Mouse (Mus musculus): Measurements from ENCODE around the gene Rbm5. TPM values are rescaled to one million over a fixed set of nuclear protein-coding genes. Genes with fewer than 3 reads are reported as not detected.

Gene Rbm5
- polyA plus RNA-seq, 1 experiment from 2014 or later: 123 TPM

DNA sequence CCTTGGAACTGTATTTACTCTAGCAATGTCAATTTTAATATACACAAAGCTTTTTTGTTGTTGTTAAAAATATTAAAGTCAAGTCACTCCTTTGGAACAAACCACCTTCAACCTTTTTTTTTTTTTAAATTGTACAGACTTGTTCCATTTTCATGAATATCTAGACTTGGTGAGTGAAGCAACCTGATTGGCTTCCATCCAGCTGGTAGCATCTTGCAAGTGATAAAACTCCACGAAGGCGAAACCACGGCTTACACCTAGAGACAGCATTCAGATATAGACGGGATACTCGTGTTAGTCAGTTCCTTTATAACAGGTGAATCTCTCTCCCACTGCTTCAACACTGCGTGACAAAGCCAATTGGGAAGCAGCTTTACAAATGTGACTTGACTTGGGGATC, 11.2 kb downstream of the Rbm5 start:
- ATAC-seq (replicated peaks; ENCODE audit: insufficient number of reproducible peaks, insufficient read depth, low FRiP score, low read depth): no peak
- no peaks in the 10 kb centered on the region for H3K9me3 ChIP-seq (replicated peaks)
- H3K36me3 ChIP-seq: peaks cover 89% of the 10 kb centered on the region
- no peak overlapping the region for H3K4me2 ChIP-seq
- no peaks in the 10 kb centered on the region for H3K4me1 ChIP-seq (replicated peaks)
- H3K4me3 ChIP-seq: no peak overlapping the region
- H3K27me3 ChIP-seq: no peaks in the 10 kb centered on the region
- H3K27ac ChIP-seq: no peak overlapping the region
- 86% methylated on average over 6 of the region's 6 CpGs for WGBS
- H3K9ac ChIP-seq: no peak overlapping the region

GRCm38 (mm10) chr9:107750378-107750777, 20.4 kb downstream of the Rbm5 start:
- WGBS: 72% methylated on average over 5 of the region's 5 CpGs

DNA sequence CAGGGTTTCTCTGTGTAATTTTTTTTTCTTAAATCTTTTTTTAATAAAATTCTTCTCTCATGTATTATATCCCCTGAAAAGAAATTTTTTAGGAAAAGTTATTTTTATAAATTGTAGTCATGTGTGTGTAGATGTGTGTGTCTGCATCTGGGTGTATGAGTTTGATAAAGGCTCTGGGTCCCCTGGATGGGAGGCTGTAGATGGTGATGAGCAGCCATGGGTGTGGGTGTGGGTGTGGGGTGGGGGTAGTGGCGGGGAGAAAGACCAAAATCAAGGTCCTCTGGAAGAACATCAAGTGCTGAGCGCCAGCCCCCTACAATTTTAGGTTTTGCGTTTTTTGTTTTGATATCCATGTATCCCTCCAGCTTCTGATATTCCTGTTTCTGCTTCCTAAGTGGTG, 22.7 kb downstream of the Rbm5 start:
- 0 out of 2 replicates have a peak, but pooled peaks cover 8% of the 10 kb centered on the region for H3K4me1 ChIP-seq (replicated peaks)
- no peaks in the 10 kb centered on the region for H3K9me3 ChIP-seq (replicated peaks)
- no peak overlapping the region for H3K4me2 ChIP-seq
- peaks cover 96% of the 10 kb centered on the region for H3K36me3 ChIP-seq
- no peak overlapping the region for H3K27ac ChIP-seq
- H3K27me3 ChIP-seq: no peaks in the 10 kb centered on the region
- ATAC-seq (replicated peaks; ENCODE audit: insufficient number of reproducible peaks, insufficient read depth, low FRiP score, low read depth): no peak
- H3K4me3 ChIP-seq: no peak overlapping the region
- no peak overlapping the region for H3K9ac ChIP-seq
- 100% methylated on average over 3 of the region's 3 CpGs for WGBS

More at GRCm38 (mm10) chr9:107750378-107750777, 20.4 kb downstream of the Rbm5 start:
- Histone ChIP-seq H3K9me3 (replicated peaks) (no peaks in the 10 kb centered on the region), H3K27ac (no peak overlapping the region), H3K4me1 (replicated peaks) (0 out of 2 replicates have a peak, but pooled peaks cover 8% of the 10 kb centered on the region), H3K27me3 (no peaks in the 10 kb centered on the region), H3K9ac (no peak overlapping the region), H3K36me3 (peaks cover 94% of the 10 kb centered on the region), H3K4me2 (no peak overlapping the region), H3K4me3 (no peak overlapping the region)
- no peak for ATAC-seq (replicated peaks; ENCODE audit: insufficient number of reproducible peaks, insufficient read depth, low FRiP score, low read depth)

DNA sequence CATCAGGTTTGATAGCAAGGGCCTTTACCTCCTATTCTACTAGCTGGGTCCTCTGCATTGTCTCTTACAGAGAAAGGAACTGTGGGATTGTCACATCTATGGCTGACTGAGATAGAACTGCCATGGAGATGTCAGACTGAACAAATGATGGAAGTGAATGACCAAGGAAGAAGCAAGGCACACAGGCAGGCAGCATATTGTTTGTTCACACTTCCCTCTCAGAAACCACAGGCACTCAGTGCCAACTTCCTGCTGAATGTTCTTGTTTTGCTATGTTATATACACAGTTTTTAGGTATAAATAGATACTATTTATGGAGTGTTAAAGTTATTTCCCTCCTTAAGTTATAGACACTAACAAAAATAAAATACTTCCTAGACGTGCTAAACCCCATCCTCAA, 23.5 kb downstream of the Rbm5 start:
- H3K9me3 ChIP-seq (replicated peaks): no peaks in the 10 kb centered on the region
- H3K4me2 ChIP-seq: no peak overlapping the region
- no peak overlapping the region for H3K4me3 ChIP-seq
- no peak overlapping the region for H3K27ac ChIP-seq
- H3K36me3 ChIP-seq: peaks cover 97% of the 10 kb centered on the region
- WGBS: 93% methylated on average over 1 of the region's 1 CpGs
- no peak for ATAC-seq (replicated peaks; ENCODE audit: insufficient number of reproducible peaks, insufficient read depth, low FRiP score, low read depth)
- H3K27me3 ChIP-seq: no peaks in the 10 kb centered on the region
- no peak overlapping the region for H3K9ac ChIP-seq
- H3K4me1 ChIP-seq (replicated peaks): 0 out of 2 replicates have a peak, but pooled peaks cover 8% of the 10 kb centered on the region

DNA sequence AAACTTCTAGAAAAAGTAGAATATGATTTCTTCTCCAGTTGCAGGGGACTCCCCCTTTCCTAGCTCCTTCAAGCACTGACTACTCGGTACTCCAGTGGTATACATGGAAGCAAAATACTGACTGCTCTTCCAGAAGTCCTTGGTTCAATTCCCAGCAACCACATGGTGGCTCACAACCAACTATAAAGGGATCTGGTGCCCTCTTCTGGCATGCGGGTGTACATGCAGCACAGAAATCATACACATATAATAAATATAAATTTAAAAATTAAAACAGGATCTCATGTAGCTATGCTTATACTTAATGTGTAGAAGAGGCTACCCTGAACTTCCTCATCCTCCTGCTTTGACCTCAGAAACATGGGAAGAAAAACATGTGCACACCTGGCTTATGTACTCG, 24.1 kb downstream of the Rbm5 start:
- Histone ChIP-seq H3K4me3 (no peak overlapping the region), H3K4me1 (replicated peaks) (0 out of 2 replicates have a peak, but pooled peaks cover 8% of the 10 kb centered on the region), H3K36me3 (peaks cover 97% of the 10 kb centered on the region), H3K27me3 (no peaks in the 10 kb centered on the region), H3K27ac (no peak overlapping the region), H3K9ac (no peak overlapping the region), H3K9me3 (replicated peaks) (no peaks in the 10 kb centered on the region), H3K4me2 (no peak overlapping the region)
- WGBS: 93% methylated on average over 3 of the region's 3 CpGs
- no peak for ATAC-seq (replicated peaks; ENCODE audit: insufficient number of reproducible peaks, insufficient read depth, low FRiP score, low read depth)

- H3K36me3 ChIP-seq: peaks cover 97% of the 10 kb centered on the region
- H3K4me1 ChIP-seq (replicated peaks): 0 out of 2 replicates have a peak, but pooled peaks cover 7% of the 10 kb centered on the region
- no peak for ATAC-seq (replicated peaks; ENCODE audit: insufficient number of reproducible peaks, insufficient read depth, low FRiP score, low read depth)
- H3K9me3 ChIP-seq (replicated peaks): no peaks in the 10 kb centered on the region
- no peaks in the 10 kb centered on the region for H3K27me3 ChIP-seq
- H3K4me3 ChIP-seq: no peak overlapping the region
- H3K27ac ChIP-seq: no peak overlapping the region
- 92% methylated on average over 6 of the region's 6 CpGs for WGBS
- no peak overlapping the region for H3K4me2 ChIP-seq
- no peak overlapping the region for H3K9ac ChIP-seq
Observed at GRCm38 (mm10) chr9:107744061-107744460, 26.7 kb downstream of the Rbm5 start.

GRCm38 (mm10) chr9:107738841-107739202, 32.0 kb downstream of the Rbm5 start:
- peaks cover 54% of the 10 kb centered on the region for H3K36me3 ChIP-seq
- H3K4me3 ChIP-seq: no peak overlapping the region
- no peaks in the 10 kb centered on the region for H3K9me3 ChIP-seq (replicated peaks)
- H3K27ac ChIP-seq: no peak overlapping the region
- WGBS: 53% methylated on average over 4 of the region's 4 CpGs
- H3K27me3 ChIP-seq: peaks cover 27% of the 10 kb centered on the region
- peaks cover 24% of the 10 kb centered on the region for H3K4me1 ChIP-seq (replicated peaks)
- no peak overlapping the region for H3K4me2 ChIP-seq
- H3K9ac ChIP-seq: no peak overlapping the region
- peak; percentile 36; the same call in 1 of the 2 replicates for ATAC-seq (replicated peaks; ENCODE audit: insufficient number of reproducible peaks, insufficient read depth, low FRiP score, low read depth)

DNA sequence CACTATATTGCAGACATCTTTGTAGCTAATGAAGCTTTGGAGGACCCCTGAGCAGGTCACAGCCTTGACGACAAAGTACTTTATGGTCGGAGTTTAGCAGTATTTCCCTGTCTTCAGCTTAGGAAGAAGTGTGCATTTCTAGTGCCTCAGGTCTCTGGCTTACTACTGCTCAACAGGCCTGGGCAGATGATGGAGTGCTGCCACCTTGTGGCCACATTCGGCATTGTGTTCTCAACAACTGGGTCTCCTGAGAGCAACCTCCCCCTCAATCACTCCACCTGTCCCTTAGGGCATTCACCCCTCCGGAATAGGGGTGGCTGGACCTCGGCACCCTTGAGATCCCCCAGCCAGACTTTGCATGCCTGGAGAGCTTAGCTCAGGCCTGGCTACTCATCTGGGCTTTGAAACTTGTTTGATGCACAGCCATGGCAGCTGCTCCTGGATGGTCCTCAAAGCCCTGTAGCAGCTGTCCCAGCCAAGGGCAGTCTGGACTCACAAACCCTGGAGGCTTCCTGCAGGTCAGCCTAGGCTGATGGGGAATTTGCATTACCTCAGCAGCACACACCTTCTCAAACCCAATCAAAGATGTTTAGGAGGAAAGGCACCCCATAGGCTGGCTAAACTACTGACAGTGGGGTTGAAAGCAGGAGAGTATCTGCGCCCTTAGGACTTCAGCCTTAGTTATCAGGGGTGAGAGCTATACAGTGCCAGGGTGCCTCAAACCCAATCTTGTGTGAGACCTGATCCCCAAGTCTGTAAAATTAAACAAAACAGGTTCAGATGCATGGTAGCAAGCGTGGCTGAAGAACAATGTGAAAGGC, 32.6 kb downstream of the Rbm5 start:
- Histone ChIP-seq H3K36me3 (peaks cover 48% of the 10 kb centered on the region), H3K27ac (no peak overlapping the region), H3K4me2 (no peak overlapping the region), H3K9ac (no peak overlapping the region), H3K4me3 (no peak overlapping the region), H3K4me1 (replicated peaks) (peaks cover 24% of the 10 kb centered on the region), H3K27me3 (peaks cover 27% of the 10 kb centered on the region), H3K9me3 (replicated peaks) (no peaks in the 10 kb centered on the region)
- ATAC-seq (replicated peaks; ENCODE audit: insufficient number of reproducible peaks, insufficient read depth, low FRiP score, low read depth): peak; percentile 51
- 22% methylated on average over 7 of the region's 7 CpGs for WGBS

DNA sequence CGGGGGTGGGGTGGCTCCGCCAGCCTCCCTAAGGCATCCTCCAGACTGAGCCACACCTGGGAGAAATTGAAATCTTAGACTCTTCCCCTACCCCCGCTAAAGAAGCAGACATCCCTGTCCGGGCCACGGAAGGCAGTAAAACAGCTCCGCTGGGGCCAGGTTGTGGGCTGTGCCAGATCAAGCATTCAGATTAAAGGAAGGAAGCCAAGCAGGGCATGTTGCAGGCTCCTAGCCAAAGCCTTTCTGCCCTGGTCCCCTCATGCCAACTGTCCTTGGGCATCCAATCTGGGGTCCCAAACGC, 34.7 kb downstream of the Rbm5 start:
- peaks cover 24% of the 10 kb centered on the region for H3K4me1 ChIP-seq (replicated peaks)
- H3K9ac ChIP-seq: no peak overlapping the region
- H3K4me2 ChIP-seq: peak overlapping the region; percentile 21
- no peak overlapping the region for H3K4me3 ChIP-seq
- peaks cover 27% of the 10 kb centered on the region for H3K36me3 ChIP-seq
- H3K27me3 ChIP-seq: peaks cover 27% of the 10 kb centered on the region
- 1% methylated on average over 7 of the region's 7 CpGs for WGBS
- no peak for ATAC-seq (replicated peaks; ENCODE audit: insufficient number of reproducible peaks, insufficient read depth, low FRiP score, low read depth)
- no peak overlapping the region for H3K27ac ChIP-seq
- no peaks in the 10 kb centered on the region for H3K9me3 ChIP-seq (replicated peaks)

DNA sequence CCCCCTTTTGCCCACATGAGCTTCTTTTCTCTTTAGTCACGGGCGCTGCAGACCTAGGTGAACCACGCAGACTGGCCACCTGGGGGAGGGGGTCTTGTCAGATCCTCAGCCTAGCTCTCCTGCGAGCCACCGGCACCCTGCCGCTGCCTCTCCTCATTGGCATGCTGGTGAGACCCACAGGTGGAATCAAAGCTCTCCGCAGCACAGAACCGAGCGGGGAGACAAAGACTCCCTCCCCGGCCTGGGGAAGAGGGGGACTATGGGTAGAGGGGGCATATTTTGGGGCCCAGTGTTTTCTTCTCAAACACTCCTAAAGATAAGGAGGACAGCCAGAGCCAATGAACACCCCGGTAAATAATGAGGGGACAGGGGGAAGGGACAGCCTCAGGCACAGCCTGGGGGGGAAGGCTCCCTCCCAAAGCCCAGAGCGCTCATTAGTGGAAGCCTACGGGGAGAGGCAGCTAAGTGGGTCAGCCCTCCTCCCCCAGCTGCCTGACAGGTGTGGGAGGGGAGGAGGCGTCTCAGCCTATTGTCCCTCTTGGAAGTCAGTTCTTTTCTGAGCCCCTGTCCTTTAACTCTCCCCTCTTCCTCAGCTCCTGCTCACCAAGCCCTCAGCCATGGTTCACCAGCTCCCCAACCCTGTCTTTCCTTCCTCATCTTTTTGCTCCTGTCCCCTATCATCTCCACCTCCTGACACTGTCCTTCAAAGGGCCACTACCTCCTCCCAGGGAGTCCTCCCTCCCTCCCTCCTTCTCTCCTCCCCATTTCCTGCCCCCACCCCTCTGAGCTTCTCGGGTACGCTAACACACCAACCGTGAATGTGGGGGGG, 35.2 kb downstream of the Rbm5 start:
- Histone ChIP-seq H3K27ac (no peak overlapping the region), H3K27me3 (peaks cover 27% of the 10 kb centered on the region), H3K9me3 (replicated peaks) (no peaks in the 10 kb centered on the region), H3K4me2 (peak overlapping the region; percentile 21), H3K4me1 (replicated peaks) (peaks cover 24% of the 10 kb centered on the region), H3K9ac (no peak overlapping the region), H3K36me3 (peaks cover 22% of the 10 kb centered on the region), H3K4me3 (no peak overlapping the region)
- 8% methylated on average over 17 of the region's 17 CpGs for WGBS
- ATAC-seq (replicated peaks; ENCODE audit: insufficient number of reproducible peaks, insufficient read depth, low FRiP score, low read depth): no peak

DNA sequence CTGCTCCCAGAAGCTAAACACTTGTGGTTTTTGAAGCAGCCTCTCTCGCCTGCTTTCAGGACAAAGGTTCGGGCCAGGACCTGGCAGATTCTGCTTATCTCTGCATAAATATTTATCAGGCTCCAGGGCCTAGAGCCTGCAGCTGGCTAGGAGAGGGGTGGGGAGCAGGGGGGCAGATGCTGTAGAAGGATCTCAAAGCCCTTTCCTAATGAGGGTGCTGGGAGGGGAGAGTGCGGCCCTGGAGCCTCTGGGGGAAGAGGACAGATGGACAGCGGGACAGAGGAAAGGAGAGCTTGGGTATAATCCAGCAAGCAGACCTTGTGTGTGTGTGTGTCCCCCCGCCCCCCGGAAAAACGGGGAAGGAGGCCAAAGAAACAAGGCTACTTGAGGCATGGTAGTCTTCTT, 36.2 kb downstream of the Rbm5 start:
- no peaks in the 10 kb centered on the region for H3K9me3 ChIP-seq (replicated peaks)
- ATAC-seq (replicated peaks; ENCODE audit: insufficient number of reproducible peaks, insufficient read depth, low FRiP score, low read depth): no peak
- H3K9ac ChIP-seq: no peak overlapping the region
- 28% methylated on average over 7 of the region's 7 CpGs for WGBS
- H3K27ac ChIP-seq: no peak overlapping the region
- H3K4me3 ChIP-seq: no peak overlapping the region
- H3K36me3 ChIP-seq: peaks cover 12% of the 10 kb centered on the region
- peaks cover 27% of the 10 kb centered on the region for H3K27me3 ChIP-seq
- H3K4me2 ChIP-seq: no peak overlapping the region
- peaks cover 24% of the 10 kb centered on the region for H3K4me1 ChIP-seq (replicated peaks)
